Mouse (Mus musculus): Measurements from ENCODE around the gene Klhl18. TPM values are rescaled to one million over a fixed set of nuclear protein-coding genes. Genes with fewer than 3 reads are reported as not detected.

The Klhl18 gene
- polyA plus RNA-seq, 1 experiment from 2014 or later, result 9.4 TPM

DNA sequence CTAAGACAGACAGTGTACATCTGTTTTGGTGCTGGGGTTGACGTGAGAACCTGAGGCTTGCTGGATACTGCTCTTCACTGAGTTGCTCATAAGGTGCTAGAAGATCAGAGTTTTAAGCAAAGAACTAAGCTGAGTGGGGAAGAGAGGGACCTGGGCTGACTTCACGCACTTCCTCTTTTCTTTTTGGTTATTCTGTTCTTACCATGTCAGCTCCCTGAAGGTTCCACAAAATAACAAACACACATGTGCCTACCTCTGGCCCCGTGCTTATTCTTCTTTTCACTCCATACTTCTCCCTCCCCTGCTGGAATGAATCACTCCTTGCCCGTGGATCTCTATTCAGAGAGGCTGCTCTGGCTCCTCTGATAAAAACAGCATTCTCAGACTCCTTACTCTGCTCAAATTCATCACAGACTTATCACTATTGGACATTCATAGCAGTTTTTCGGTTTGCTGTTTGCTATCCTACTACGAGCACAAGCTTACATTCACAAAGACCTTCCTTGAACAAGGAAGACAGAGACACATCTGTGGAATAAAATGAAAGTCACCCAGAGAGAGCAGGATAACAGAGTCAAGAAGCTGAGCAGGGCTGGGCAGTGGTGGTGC is 12.4 kb downstream of the Klhl18 start:
- Histone ChIP-seq H3K9ac (ENCODE audit: low read length) (no peak overlapping the region), H3K9me3 (ENCODE audit: control insufficient read depth, low read length) (no peaks in the 10 kb centered on the region), H3K4me3 (ENCODE audit: low read depth, low read length) (no peak overlapping the region), H3K36me3 (ENCODE audit: control insufficient read depth, insufficient read depth, low read length) (no peaks in the 10 kb centered on the region), H3K4me1 (ENCODE audit: control insufficient read depth, insufficient read depth, low read length) (no peaks in the 10 kb centered on the region), H3K4me2 (ENCODE audit: low read depth, severe bottlenecking) (no peak overlapping the region), H3K27ac (replicated peaks; ENCODE audit: low read depth, low read length) (no peak overlapping the region), H3K27me3 (ENCODE audit: control insufficient read depth, insufficient read depth, low read length) (no peaks in the 10 kb centered on the region)
- ATAC-seq (ENCODE audit: insufficient number of reproducible peaks, low FRiP score, low TSS enrichment, low read depth) (no peak), DNase-seq (ENCODE audit: low spot score) (no peak)
- 92% methylated on average over 6 of the region's 6 CpGs for WGBS

DNA sequence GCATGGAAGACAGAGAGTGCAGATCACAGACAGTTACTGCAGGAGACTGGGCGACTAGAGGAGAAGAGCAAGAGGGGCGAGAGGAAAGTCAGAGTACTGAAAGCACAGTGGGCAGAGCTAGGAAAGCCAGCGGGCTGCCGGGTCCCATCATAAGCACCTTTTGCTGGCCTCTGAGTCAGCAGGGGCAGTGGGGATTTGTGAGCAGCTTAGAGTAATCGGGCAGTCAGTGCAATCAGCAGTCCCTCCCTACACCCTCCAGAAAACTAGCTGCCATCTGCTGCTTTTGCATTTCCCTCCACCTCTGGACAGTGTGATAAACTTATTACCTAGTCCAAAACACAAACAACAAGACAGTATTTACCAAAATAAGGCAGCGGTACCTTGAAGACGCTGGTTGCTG is 14.2 kb downstream of the Klhl18 start:
- DNase-seq (ENCODE audit: low spot score), result no peak
- WGBS, result 65% methylated on average over 7 of the region's 7 CpGs
- H3K9ac ChIP-seq (ENCODE audit: low read length), result no peak overlapping the region
- no peaks in the 10 kb centered on the region for H3K4me1 ChIP-seq (ENCODE audit: control insufficient read depth, insufficient read depth, low read length)
- H3K27me3 ChIP-seq (ENCODE audit: control insufficient read depth, insufficient read depth, low read length), result no peaks in the 10 kb centered on the region
- no peak for ATAC-seq (ENCODE audit: insufficient number of reproducible peaks, low FRiP score, low TSS enrichment, low read depth)
- no peak overlapping the region for H3K4me3 ChIP-seq (ENCODE audit: low read depth, low read length)
- H3K9me3 ChIP-seq (ENCODE audit: control insufficient read depth, low read length), result no peaks in the 10 kb centered on the region
- H3K27ac ChIP-seq (replicated peaks; ENCODE audit: low read depth, low read length), result no peak overlapping the region
- H3K36me3 ChIP-seq (ENCODE audit: control insufficient read depth, insufficient read depth, low read length), result no peaks in the 10 kb centered on the region
- no peak overlapping the region for H3K4me2 ChIP-seq (ENCODE audit: low read depth, severe bottlenecking)

DNA sequence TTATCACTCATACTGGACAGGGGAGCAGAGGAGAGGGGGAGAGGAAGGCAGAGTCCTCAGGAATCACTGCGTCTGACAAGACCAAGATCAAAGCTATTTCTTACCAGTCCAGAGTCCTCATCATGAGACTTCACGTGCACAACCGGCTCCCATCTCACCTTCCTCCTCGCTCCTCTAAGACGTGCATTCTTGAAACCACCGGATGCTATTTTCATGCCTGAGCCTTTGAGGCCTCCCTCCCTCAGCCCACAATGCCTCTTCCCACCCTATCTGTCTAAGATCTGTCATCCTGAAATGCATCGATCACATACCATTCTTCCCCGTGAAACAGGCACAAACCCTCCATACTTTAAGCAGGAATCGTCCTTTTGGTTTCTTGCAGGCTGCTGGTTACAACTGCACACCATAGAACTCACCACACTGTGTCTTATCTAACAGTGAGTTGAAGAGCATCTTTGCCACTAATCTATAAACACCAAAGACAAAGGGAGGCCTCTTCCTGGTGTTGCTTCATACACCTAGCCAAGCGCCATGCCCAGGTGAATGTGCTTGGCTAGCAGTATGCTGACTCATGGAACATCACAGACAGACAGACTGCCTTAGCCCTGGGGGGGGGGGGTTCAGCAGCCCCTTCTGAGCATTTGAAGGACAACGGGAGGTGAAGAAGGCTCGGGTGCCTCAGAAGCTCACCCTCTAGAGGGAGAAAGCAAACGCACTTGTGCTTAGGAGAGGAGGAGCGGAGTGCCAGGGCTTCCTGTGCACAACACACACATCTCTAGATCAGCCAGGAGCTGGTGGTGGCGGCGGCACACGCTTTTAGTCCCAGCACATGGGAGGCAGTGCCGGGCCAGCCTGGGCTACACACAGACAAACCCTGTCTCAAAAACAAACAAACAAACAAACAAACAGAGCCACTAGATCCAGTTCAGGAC is 15.3 kb downstream of the Klhl18 start:
- Histone ChIP-seq H3K9ac (ENCODE audit: low read length) (no peak overlapping the region), H3K4me2 (ENCODE audit: low read depth, severe bottlenecking) (no peak overlapping the region), H3K27ac (replicated peaks; ENCODE audit: low read depth, low read length) (no peak overlapping the region), H3K27me3 (ENCODE audit: control insufficient read depth, insufficient read depth, low read length) (no peaks in the 10 kb centered on the region), H3K4me3 (ENCODE audit: low read depth, low read length) (no peak overlapping the region), H3K36me3 (ENCODE audit: control insufficient read depth, insufficient read depth, low read length) (no peaks in the 10 kb centered on the region), H3K9me3 (ENCODE audit: control insufficient read depth, low read length) (no peaks in the 10 kb centered on the region), H3K4me1 (ENCODE audit: control insufficient read depth, insufficient read depth, low read length) (no peaks in the 10 kb centered on the region)
- ATAC-seq (ENCODE audit: insufficient number of reproducible peaks, low FRiP score, low TSS enrichment, low read depth) (no peak), DNase-seq (ENCODE audit: low spot score) (no peak)
- 85% methylated on average over 18 of the region's 18 CpGs for WGBS

DNA sequence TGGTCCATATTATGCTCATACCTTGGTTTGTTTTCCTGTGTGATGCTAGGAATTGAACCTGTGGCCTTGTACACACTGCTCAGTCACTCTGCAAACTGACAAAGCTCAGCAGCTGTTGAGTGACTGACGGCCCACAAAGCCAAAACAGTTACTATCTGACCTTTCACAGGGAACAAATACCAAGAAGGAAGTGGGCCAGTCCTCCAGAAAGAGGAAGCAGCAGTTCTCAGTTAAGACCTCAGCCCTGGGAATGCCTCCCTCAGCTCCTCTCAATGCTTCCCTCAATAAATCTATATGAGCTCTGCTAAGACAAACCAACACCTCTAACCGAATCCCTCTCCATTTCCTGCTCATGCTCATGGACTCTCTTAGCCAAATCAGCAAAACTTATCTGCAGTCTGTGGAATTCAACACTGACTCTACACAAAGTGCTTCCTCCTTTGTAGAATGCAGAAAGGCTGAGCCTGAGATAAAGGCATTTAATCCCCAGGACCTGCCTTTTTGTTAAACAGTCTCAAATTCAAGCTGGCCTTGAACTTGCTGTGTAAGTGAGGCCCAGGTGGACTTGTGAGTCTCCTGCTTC is 17.3 kb downstream of the Klhl18 start:
- no peaks in the 10 kb centered on the region for H3K27me3 ChIP-seq (ENCODE audit: control insufficient read depth, insufficient read depth, low read length)
- DNase-seq (ENCODE audit: low spot score) (no peak), ATAC-seq (ENCODE audit: insufficient number of reproducible peaks, low FRiP score, low TSS enrichment, low read depth) (no peak)
- H3K27ac ChIP-seq (replicated peaks; ENCODE audit: low read depth, low read length), result no peak overlapping the region
- WGBS, result 74% methylated on average over 2 of the region's 2 CpGs
- H3K9ac ChIP-seq (ENCODE audit: low read length), result no peak overlapping the region
- no peak overlapping the region for H3K4me3 ChIP-seq (ENCODE audit: low read depth, low read length)
- H3K36me3 ChIP-seq (ENCODE audit: control insufficient read depth, insufficient read depth, low read length), result no peaks in the 10 kb centered on the region
- no peaks in the 10 kb centered on the region for H3K9me3 ChIP-seq (ENCODE audit: control insufficient read depth, low read length)
- H3K4me2 ChIP-seq (ENCODE audit: low read depth, severe bottlenecking), result no peak overlapping the region
- H3K4me1 ChIP-seq (ENCODE audit: control insufficient read depth, insufficient read depth, low read length), result no peaks in the 10 kb centered on the region

DNA sequence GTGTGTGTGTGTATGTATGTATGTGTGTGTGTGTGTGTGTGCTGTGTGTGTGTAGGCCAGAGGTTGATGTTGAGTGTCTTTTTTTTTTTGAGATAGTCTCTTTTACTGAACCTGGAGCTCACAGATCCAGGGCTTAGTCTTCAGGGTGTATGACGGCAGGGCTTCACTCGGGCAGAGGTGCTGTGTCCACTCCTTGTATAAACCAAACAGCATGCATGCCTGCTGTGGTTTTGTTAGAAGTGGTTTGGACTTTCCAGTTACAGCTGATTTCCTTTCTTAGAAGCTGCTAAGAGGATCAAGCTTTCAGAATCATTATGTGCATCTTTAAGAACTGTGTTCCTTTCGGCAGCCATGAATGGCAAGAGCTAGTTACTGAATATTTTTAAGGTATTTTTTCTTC is 18.6 kb downstream of the Klhl18 start:
- WGBS, result 83% methylated on average over 3 of the region's 3 CpGs
- ATAC-seq (ENCODE audit: insufficient number of reproducible peaks, low FRiP score, low TSS enrichment, low read depth) (no peak), DNase-seq (ENCODE audit: low spot score) (no peak)
- no peak overlapping the region for H3K9ac ChIP-seq (ENCODE audit: low read length)
- no peaks in the 10 kb centered on the region for H3K9me3 ChIP-seq (ENCODE audit: control insufficient read depth, low read length)
- H3K4me3 ChIP-seq (ENCODE audit: low read depth, low read length), result no peak overlapping the region
- no peaks in the 10 kb centered on the region for H3K27me3 ChIP-seq (ENCODE audit: control insufficient read depth, insufficient read depth, low read length)
- no peak overlapping the region for H3K4me2 ChIP-seq (ENCODE audit: low read depth, severe bottlenecking)
- H3K4me1 ChIP-seq (ENCODE audit: control insufficient read depth, insufficient read depth, low read length), result no peaks in the 10 kb centered on the region
- H3K27ac ChIP-seq (replicated peaks; ENCODE audit: low read depth, low read length), result no peak overlapping the region
- no peaks in the 10 kb centered on the region for H3K36me3 ChIP-seq (ENCODE audit: control insufficient read depth, insufficient read depth, low read length)

DNA sequence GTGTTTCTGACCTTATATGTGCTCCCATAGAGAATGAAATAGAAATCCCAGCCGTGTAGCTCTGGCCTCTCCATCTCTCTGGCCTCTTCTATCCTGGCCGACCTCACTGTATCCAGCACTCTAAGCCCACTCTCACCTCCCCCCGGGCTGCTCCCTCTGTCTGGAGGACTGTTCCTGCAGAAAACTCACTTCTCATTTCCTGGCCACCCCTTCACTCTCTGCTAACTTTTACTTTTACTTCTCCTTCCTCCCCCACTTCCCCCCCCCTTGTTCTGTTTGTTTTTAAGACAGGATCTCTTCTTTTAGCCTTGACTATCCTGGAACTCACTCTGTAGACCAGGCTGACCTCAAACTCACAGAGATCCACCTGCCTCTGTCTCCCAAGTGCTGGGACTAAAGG is 24.0 kb downstream of the Klhl18 start:
- 81% methylated on average over 3 of the region's 3 CpGs for WGBS
- Histone ChIP-seq H3K9me3 (ENCODE audit: control insufficient read depth, low read length) (no peaks in the 10 kb centered on the region), H3K4me1 (ENCODE audit: control insufficient read depth, insufficient read depth, low read length) (0 out of 2 replicates have a peak, but pooled peaks cover 3% of the 10 kb centered on the region), H3K27me3 (ENCODE audit: control insufficient read depth, insufficient read depth, low read length) (no peaks in the 10 kb centered on the region), H3K27ac (replicated peaks; ENCODE audit: low read depth, low read length) (no peak overlapping the region), H3K9ac (ENCODE audit: low read length) (no peak overlapping the region), H3K4me2 (ENCODE audit: low read depth, severe bottlenecking) (no peak overlapping the region), H3K4me3 (ENCODE audit: low read depth, low read length) (no peak overlapping the region), H3K36me3 (ENCODE audit: control insufficient read depth, insufficient read depth, low read length) (no peaks in the 10 kb centered on the region)
- ATAC-seq (ENCODE audit: insufficient number of reproducible peaks, low FRiP score, low TSS enrichment, low read depth) (no peak), DNase-seq (ENCODE audit: low spot score) (no peak)

DNA sequence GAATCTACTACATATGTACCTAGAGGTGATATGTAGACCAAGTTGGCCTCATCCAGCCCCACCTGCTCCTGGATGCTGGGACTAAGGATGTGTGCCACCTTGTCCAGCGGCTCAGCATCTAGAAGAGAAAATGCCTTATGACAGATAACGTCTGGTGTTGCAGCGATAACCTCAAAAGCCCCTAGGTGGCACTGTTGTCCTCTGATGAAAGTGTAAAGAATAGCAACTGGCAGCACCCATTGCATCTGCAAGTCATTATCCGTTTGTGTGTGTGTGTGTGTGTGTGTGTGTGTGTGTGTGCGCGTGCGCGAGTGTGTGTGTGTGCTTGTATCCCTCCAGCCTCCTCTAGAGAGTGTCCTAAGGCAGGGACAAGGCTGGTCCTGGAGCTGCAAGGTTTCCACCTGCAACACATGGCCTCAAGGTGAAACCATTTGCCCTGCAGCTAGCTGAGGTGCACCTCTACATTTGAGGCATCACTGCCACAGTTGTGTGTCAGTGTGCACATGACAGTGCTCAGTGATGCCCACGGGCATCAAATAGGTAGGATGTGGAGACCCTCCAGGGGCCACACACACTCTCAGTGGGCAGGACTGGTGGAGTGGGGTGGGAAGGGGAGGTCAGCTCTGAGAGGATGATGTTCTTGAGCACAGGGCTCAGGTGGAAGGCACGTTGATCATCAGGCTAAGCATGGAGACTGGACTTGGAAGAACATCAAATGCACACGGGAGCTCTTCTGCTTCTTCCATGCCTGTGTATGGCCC is 27.5 kb downstream of the Klhl18 start:
- no peak overlapping the region for H3K9ac ChIP-seq (ENCODE audit: low read length)
- DNase-seq (ENCODE audit: low spot score) (peak; percentile 88), ATAC-seq (ENCODE audit: insufficient number of reproducible peaks, low FRiP score, low TSS enrichment, low read depth) (peak; percentile 84; the same call in 1 of the 2 replicates)
- H3K4me2 ChIP-seq (ENCODE audit: low read depth, severe bottlenecking), result no peak overlapping the region
- no peaks in the 10 kb centered on the region for H3K27me3 ChIP-seq (ENCODE audit: control insufficient read depth, insufficient read depth, low read length)
- no peaks in the 10 kb centered on the region for H3K36me3 ChIP-seq (ENCODE audit: control insufficient read depth, insufficient read depth, low read length)
- H3K27ac ChIP-seq (replicated peaks; ENCODE audit: low read depth, low read length), result no peak overlapping the region
- H3K4me1 ChIP-seq (ENCODE audit: control insufficient read depth, insufficient read depth, low read length), result 0 out of 2 replicates have a peak, but pooled peaks cover 3% of the 10 kb centered on the region
- no peak overlapping the region for H3K4me3 ChIP-seq (ENCODE audit: low read depth, low read length)
- no peaks in the 10 kb centered on the region for H3K9me3 ChIP-seq (ENCODE audit: control insufficient read depth, low read length)
- 30% methylated on average over 11 of the region's 11 CpGs for WGBS

DNA sequence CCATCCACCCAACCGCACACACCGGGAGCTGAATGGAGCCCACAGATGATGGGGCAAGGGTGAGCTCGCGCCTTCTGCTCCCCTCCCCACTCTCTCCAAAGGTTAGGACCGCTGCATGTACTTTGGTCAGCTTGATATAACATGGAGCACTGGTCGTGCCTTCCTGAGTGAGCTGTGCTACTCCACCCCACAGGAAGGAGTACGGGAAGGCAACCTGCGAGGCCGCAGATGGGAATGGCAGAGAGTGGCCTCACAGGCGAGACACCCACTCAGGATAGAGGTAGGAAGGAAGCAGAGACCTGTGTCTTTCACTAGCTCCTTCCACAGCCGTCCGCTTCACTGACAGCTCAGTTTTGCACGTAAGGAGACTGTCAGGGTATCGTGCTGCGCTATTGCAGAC is 28.1 kb downstream of the Klhl18 start:
- no peaks in the 10 kb centered on the region for H3K27me3 ChIP-seq (ENCODE audit: control insufficient read depth, insufficient read depth, low read length)
- H3K4me3 ChIP-seq (ENCODE audit: low read depth, low read length), result no peak overlapping the region
- no peaks in the 10 kb centered on the region for H3K36me3 ChIP-seq (ENCODE audit: control insufficient read depth, insufficient read depth, low read length)
- no peak overlapping the region for H3K9ac ChIP-seq (ENCODE audit: low read length)
- no peaks in the 10 kb centered on the region for H3K9me3 ChIP-seq (ENCODE audit: control insufficient read depth, low read length)
- WGBS, result 83% methylated on average over 15 of the region's 15 CpGs
- ATAC-seq (ENCODE audit: insufficient number of reproducible peaks, low FRiP score, low TSS enrichment, low read depth) (no peak), DNase-seq (ENCODE audit: low spot score) (no peak)
- H3K27ac ChIP-seq (replicated peaks; ENCODE audit: low read depth, low read length), result no peak overlapping the region
- 0 out of 2 replicates have a peak, but pooled peaks cover 3% of the 10 kb centered on the region for H3K4me1 ChIP-seq (ENCODE audit: control insufficient read depth, insufficient read depth, low read length)
- no peak overlapping the region for H3K4me2 ChIP-seq (ENCODE audit: low read depth, severe bottlenecking)
